Mouse (Mus musculus) heart, embryonic 15.5 days (tissue): ENCODE data around the gene Fxyd7. TPM values are rescaled to one million over a fixed set of nuclear protein-coding genes. Genes with fewer than 3 reads are reported as not detected.

ENCODE experiments used
- ATAC-seq: fragments of 200-750 bp; cut with Nextera tagmentation; replicated peaks from 2 replicates; pipeline ENCODE4 v1.8.0; 2017; ENCODE audit warnings: low read depth, moderate TSS enrichment; ENCODE audit not compliant: insufficient number of reproducible peaks, insufficient read depth, low FRiP score
- H3K27ac ChIP-seq: fragments of 300-500 bp; sonication (generic); 2 replicates; pipeline ENCODE4 v1.5.1; 2015; ENCODE audit warnings: mild to moderate bottlenecking, inconsistent platforms
- H3K27me3 ChIP-seq: fragments of 300-500 bp; sonication (generic); 2 replicates; pipeline ENCODE4 v1.6.1; 2015; ENCODE audit warnings: inconsistent platforms
- H3K36me3 ChIP-seq: fragments of 300-500 bp; sonication (generic); 2 replicates; pipeline ENCODE4 v1.6.1; 2015; ENCODE audit warnings: mild to moderate bottlenecking, inconsistent platforms
- H3K4me1 ChIP-seq: fragments of 300-500 bp; sonication (generic); replicated peaks from 2 replicates; pipeline ENCODE4 v1.6.1; 2015; ENCODE audit warnings: inconsistent platforms
- H3K4me2 ChIP-seq: fragments of 300-500 bp; sonication (generic); 2 replicates; pipeline ENCODE4 v1.6.1; 2015; ENCODE audit warnings: inconsistent platforms, mild to moderate bottlenecking, moderate library complexity
- H3K4me3 ChIP-seq: fragments of 300-500 bp; sonication (generic); 2 replicates; pipeline ENCODE4 v1.5.1; 2015; ENCODE audit warnings: mild to moderate bottlenecking, inconsistent platforms
- H3K9ac ChIP-seq: fragments of 300-500 bp; sonication (generic); 2 replicates; pipeline ENCODE4 v1.6.1; 2015; ENCODE audit warnings: mild to moderate bottlenecking, inconsistent platforms
- H3K9me3 ChIP-seq: fragments of 300-500 bp; sonication (generic); replicated peaks from 2 replicates; pipeline ENCODE4 v1.6.1; 2016; ENCODE audit warnings: inconsistent platforms
- WGBS: fragments of 180-500 bp; shearing (Covaris S2); methylation state at CpG from one replicate; pipeline ENCODE4 v1.1.7; 2015; ENCODE audit warnings: mixed read lengths; 5-methylcytosine and 5-hydroxymethylcytosine counted together
- polyA plus RNA-seq: library from polyadenylated mRNA; unstranded; fragments of >200 nt; fragmentation: Nextera tagmentation; extraction: Ambion mirVana; gene quantifications from 2 replicates; pipeline ENCODE4 v1.2.1, GENCODE M21; 2015

Fxyd7 gene
- polyA plus RNA-seq, 1 experiment from 2014 or later, result 1.1 TPM

- peaks cover 2% of the 10 kb centered on the region; the same call in 1 of the 2 replicates for H3K4me1 ChIP-seq
- no peak overlapping the region for H3K4me2 ChIP-seq
- H3K4me3 ChIP-seq, result no peak overlapping the region
- no peaks in the 10 kb centered on the region for H3K36me3 ChIP-seq
- no peak overlapping the region for H3K9ac ChIP-seq
- ATAC-seq, result no peak
- no peak overlapping the region for H3K27ac ChIP-seq
- no peaks in the 10 kb centered on the region for H3K9me3 ChIP-seq
- no peaks in the 10 kb centered on the region for H3K27me3 ChIP-seq
- WGBS, result 63% methylated on average over 5 of the region's 5 CpGs
Measured at GRCm38 (mm10) chr7:31074713-31075069, 23.4 kb upstream of the Fxyd7 start.

- Histone ChIP-seq H3K27me3 (no peaks in the 10 kb centered on the region), H3K9me3 (no peaks in the 10 kb centered on the region), H3K9ac (no peak overlapping the region), H3K36me3 (no peaks in the 10 kb centered on the region), H3K4me2 (no peak overlapping the region), H3K4me1 (peaks cover 2% of the 10 kb centered on the region; the same call in 1 of the 2 replicates), H3K27ac (no peak overlapping the region), H3K4me3 (no peak overlapping the region)
- 56% methylated on average over 7 of the region's 7 CpGs for WGBS
- no peak for ATAC-seq
Measured at GRCm38 (mm10) chr7:31074061-31074712, 22.9 kb upstream of the Fxyd7 start.

- no peaks in the 10 kb centered on the region for H3K27me3 ChIP-seq
- no peak overlapping the region for H3K4me2 ChIP-seq
- no peak overlapping the region for H3K9ac ChIP-seq
- H3K36me3 ChIP-seq, result no peaks in the 10 kb centered on the region
- ATAC-seq, result no peak
- no peak overlapping the region for H3K27ac ChIP-seq
- H3K9me3 ChIP-seq, result no peaks in the 10 kb centered on the region
- peaks cover 2% of the 10 kb centered on the region; the same call in 1 of the 2 replicates for H3K4me1 ChIP-seq
- no peak overlapping the region for H3K4me3 ChIP-seq
Measured at GRCm38 (mm10) chr7:31073546-31073945, 22.3 kb upstream of the Fxyd7 start.

DNA sequence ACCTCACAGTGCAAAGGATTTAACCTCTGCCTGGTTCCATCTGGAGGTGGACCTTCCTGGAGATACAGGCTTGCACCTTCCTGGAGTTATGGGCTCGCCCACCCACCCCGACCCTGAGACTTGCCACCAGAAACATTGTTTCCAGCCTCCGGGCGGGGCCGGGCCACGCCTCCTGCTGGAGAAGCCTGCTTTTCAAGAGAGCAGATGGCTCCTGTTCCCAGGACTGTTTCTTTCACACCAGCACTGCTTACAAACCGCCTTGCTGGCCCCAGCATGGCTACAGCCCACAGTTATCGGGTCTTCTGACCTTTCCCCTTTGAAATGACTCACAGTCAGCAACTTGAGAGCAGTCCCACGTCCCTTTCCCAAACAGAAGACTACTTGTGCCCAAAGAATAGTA, 21.1 kb upstream of the Fxyd7 start:
- no peak for ATAC-seq
- no peaks in the 10 kb centered on the region for H3K27me3 ChIP-seq
- 57% methylated on average over 9 of the region's 9 CpGs for WGBS

GRCm38 (mm10) chr7:31070324-31070723, 19.1 kb upstream of the Fxyd7 start:
- no peaks in the 10 kb centered on the region for H3K27me3 ChIP-seq
- H3K4me3 ChIP-seq, result no peak overlapping the region
- H3K27ac ChIP-seq, result no peak overlapping the region
- no peak overlapping the region for H3K9ac ChIP-seq
- 71% methylated on average over 6 of the region's 6 CpGs for WGBS
- H3K4me2 ChIP-seq, result no peak overlapping the region
- no peaks in the 10 kb centered on the region for H3K9me3 ChIP-seq
- no peaks in the 10 kb centered on the region for H3K36me3 ChIP-seq
- ATAC-seq, result no peak
- H3K4me1 ChIP-seq, result peaks cover 10% of the 10 kb centered on the region; the same call in 1 of the 2 replicates

More for the DNA sequence above, 21.1 kb upstream of the Fxyd7 start:
- peaks cover 10% of the 10 kb centered on the region; the same call in 1 of the 2 replicates for H3K4me1 ChIP-seq
- H3K9me3 ChIP-seq, result no peaks in the 10 kb centered on the region
- no peaks in the 10 kb centered on the region for H3K36me3 ChIP-seq
- H3K4me3 ChIP-seq, result no peak overlapping the region
- no peak overlapping the region for H3K4me2 ChIP-seq
- H3K27ac ChIP-seq, result no peak overlapping the region
- H3K9ac ChIP-seq, result no peak overlapping the region

DNA sequence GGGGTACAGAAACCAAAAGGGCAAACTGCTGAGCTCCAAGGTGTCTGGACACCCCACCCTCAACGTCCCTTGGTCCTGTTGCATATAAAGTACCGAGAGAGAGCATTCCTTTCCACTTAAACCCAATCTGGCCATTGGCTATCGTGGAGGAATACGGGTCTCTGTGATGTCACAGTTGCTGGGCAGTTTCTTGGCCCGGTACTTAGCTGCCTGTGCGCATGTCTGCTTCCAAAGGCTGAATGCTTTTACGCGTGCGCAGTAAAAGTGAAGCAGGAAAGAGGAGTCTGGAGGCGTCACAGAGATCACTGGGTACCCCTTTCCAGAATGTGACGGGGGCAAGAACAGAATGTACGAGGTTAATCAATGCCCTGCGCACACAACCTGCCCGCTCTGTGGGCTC, 18.2 kb upstream of the Fxyd7 start:
- Histone ChIP-seq H3K4me3 (no peak overlapping the region), H3K9ac (no peak overlapping the region), H3K9me3 (no peaks in the 10 kb centered on the region), H3K27me3 (no peaks in the 10 kb centered on the region), H3K4me2 (no peak overlapping the region), H3K27ac (no peak overlapping the region), H3K36me3 (no peaks in the 10 kb centered on the region), H3K4me1 (peaks cover 10% of the 10 kb centered on the region; the same call in 1 of the 2 replicates)
- no peak for ATAC-seq
- 78% methylated on average over 14 of the region's 14 CpGs for WGBS

GRCm38 (mm10) chr7:31067836-31068235, 16.6 kb upstream of the Fxyd7 start:
- H3K4me3 ChIP-seq, result no peak overlapping the region
- H3K9ac ChIP-seq, result no peak overlapping the region
- H3K27me3 ChIP-seq, result no peaks in the 10 kb centered on the region
- H3K9me3 ChIP-seq, result no peaks in the 10 kb centered on the region
- no peak for ATAC-seq
- peaks cover 10% of the 10 kb centered on the region; the same call in 1 of the 2 replicates for H3K4me1 ChIP-seq
- WGBS, result 31% methylated on average over 5 of the region's 5 CpGs
- no peaks in the 10 kb centered on the region for H3K36me3 ChIP-seq
- no peak overlapping the region for H3K27ac ChIP-seq
- no peak overlapping the region for H3K4me2 ChIP-seq

DNA sequence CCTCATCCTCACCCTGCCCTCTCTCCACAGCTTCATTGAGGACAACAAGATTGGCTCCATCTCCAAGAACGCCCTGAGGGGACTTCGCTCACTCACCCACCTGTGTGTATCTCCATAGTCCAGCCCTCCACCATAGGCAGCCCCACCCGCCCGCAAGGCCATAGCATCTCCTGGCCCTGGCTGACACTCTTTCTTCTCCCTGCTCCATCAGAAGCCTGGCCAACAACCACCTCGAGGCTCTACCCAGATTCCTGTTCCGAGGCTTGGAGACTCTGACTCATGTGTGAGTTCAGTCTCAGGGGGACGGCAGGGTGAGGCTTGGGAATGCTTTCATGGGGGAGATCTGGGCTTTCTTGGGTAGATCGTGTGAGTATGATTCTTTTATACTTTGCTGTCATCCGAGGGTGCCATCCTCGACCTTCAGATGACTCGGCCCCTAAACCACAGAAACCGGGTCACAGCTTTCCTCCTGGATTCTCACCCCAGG, 11.8 kb upstream of the Fxyd7 start:
- no peak overlapping the region for H3K4me3 ChIP-seq
- peaks cover 14% of the 10 kb centered on the region for H3K4me1 ChIP-seq
- 74% methylated on average over 12 of the region's 12 CpGs for WGBS
- no peak for ATAC-seq
- H3K27me3 ChIP-seq, result no peaks in the 10 kb centered on the region
- H3K36me3 ChIP-seq, result no peaks in the 10 kb centered on the region
- H3K27ac ChIP-seq, result no peak overlapping the region
- no peak overlapping the region for H3K4me2 ChIP-seq
- H3K9ac ChIP-seq, result no peak overlapping the region
- H3K9me3 ChIP-seq, result no peaks in the 10 kb centered on the region

DNA sequence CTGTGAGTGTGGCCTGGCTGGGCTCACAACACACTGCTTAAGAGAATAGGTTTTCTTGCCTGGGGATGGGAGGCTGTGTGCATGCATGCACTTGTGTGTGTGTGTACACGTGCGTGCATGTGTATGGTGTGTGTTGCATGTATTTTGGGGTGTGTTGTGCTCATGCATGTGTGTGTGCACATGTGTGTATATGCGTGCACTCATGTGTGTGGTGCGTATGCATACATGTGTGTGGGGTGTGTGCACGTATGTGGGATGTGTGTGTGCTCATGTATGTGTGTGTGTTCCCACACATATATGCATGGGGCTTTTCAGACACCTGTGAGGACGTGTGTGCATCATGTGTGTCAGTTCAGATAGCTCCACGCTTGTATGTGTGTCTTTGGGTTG, 9.3 kb upstream of the Fxyd7 start:
- H3K4me1 ChIP-seq, result peaks cover 17% of the 10 kb centered on the region
- H3K27me3 ChIP-seq, result no peaks in the 10 kb centered on the region
- no peak overlapping the region for H3K9ac ChIP-seq
- no peak overlapping the region for H3K27ac ChIP-seq
- no peaks in the 10 kb centered on the region for H3K36me3 ChIP-seq
- H3K4me3 ChIP-seq, result no peak overlapping the region
- H3K4me2 ChIP-seq, result no peak overlapping the region
- no peak for ATAC-seq
- 89% methylated on average over 7 of the region's 7 CpGs for WGBS
- no peaks in the 10 kb centered on the region for H3K9me3 ChIP-seq

- ATAC-seq, result no peak
- WGBS, result 73% methylated on average over 11 of the region's 11 CpGs
Measured at GRCm38 (mm10) chr7:31059919-31060620, 8.8 kb upstream of the Fxyd7 start.

GRCm38 (mm10) chr7:31059108-31059507, 7.8 kb upstream of the Fxyd7 start, which contains the start of gene Lgi4:
Gene Lgi4 (plus strand): TSS chr7:31059342.
- WGBS, result 7% methylated on average over 2 of the region's 2 CpGs

More at GRCm38 (mm10) chr7:31059919-31060620, 8.8 kb upstream of the Fxyd7 start:
- Histone ChIP-seq H3K4me1 (peaks cover 17% of the 10 kb centered on the region), H3K4me2 (no peak overlapping the region), H3K36me3 (no peaks in the 10 kb centered on the region), H3K9ac (no peak overlapping the region), H3K27me3 (no peaks in the 10 kb centered on the region), H3K27ac (no peak overlapping the region), H3K4me3 (no peak overlapping the region), H3K9me3 (no peaks in the 10 kb centered on the region)

More at GRCm38 (mm10) chr7:31059108-31059507, 7.8 kb upstream of the Fxyd7 start, which contains the start of gene Lgi4:
- no peak within 1 kb of the TSS for H3K9ac ChIP-seq
- H3K27me3 ChIP-seq, result no peaks in the 10 kb centered on the region
- ATAC-seq, result no peak
- no peak within 1 kb of the TSS for H3K27ac ChIP-seq
- no peaks in the 10 kb centered on the region for H3K9me3 ChIP-seq
- peaks cover 23% of the 10 kb centered on the region for H3K4me1 ChIP-seq
- H3K4me2 ChIP-seq, result no peak within 1 kb of the TSS
- H3K4me3 ChIP-seq, result no peak within 1 kb of the TSS
- H3K36me3 ChIP-seq, result no peaks in the 10 kb centered on the region
